Mouse (Mus musculus): ENCODE data around the gene Car14.
"Not testable (repeated sequence)": the region's sequence is repeated elsewhere in the genome, so short reads cannot be mapped to it uniquely, and the experiment has no call there.

Car14 gene

GRCm38 (mm10) chr3:95904568-95904967 is at the start of gene Car14:
TSS of gene Car14 (minus strand) at chr3:95904691.
- no peak for DNase-seq

GRCm38 (mm10) chr3:95953522-95953921 is 49.0 kb upstream of the Car14 start:
- DNase-seq = no peak

- DNase-seq = no peak
Measured at GRCm38 (mm10) chr3:95953023-95953422, 48.5 kb upstream of the Car14 start.

GRCm38 (mm10) chr3:95951566-95951965 is 47.1 kb upstream of the Car14 start:
- not testable (repeated sequence) for DNase-seq

- peak; percentile 95 for DNase-seq
Measured at GRCm38 (mm10) chr3:95950763-95951551, 46.5 kb upstream of the Car14 start.

- no peak for DNase-seq
Measured at GRCm38 (mm10) chr3:95948325-95948724, 43.8 kb upstream of the Car14 start.

GRCm38 (mm10) chr3:95945731-95946240 is 41.3 kb upstream of the Car14 start:
- DNase-seq = no peak

- no peak for DNase-seq
Measured at GRCm38 (mm10) chr3:95944742-95945141, 40.3 kb upstream of the Car14 start.

GRCm38 (mm10) chr3:95943226-95943625 is 38.7 kb upstream of the Car14 start:
- no peak for DNase-seq

GRCm38 (mm10) chr3:95942749-95943148 is 38.3 kb upstream of the Car14 start:
- DNase-seq = no peak

GRCm38 (mm10) chr3:95938835-95939234 is 34.3 kb upstream of the Car14 start:
- DNase-seq = no peak

- DNase-seq = no peak
Measured at GRCm38 (mm10) chr3:95938217-95938616, 33.7 kb upstream of the Car14 start.

GRCm38 (mm10) chr3:95934448-95934847 is 30.0 kb upstream of the Car14 start:
- no peak for DNase-seq

GRCm38 (mm10) chr3:95933111-95933750 is 28.7 kb upstream of the Car14 start:
- no peak for DNase-seq

- DNase-seq = no peak
Measured at GRCm38 (mm10) chr3:95932566-95932965, 28.1 kb upstream of the Car14 start.

- DNase-seq = no peak
Measured at GRCm38 (mm10) chr3:95932157-95932556, 27.7 kb upstream of the Car14 start.

- DNase-seq = no peak
Measured at GRCm38 (mm10) chr3:95931471-95931870, 27.0 kb upstream of the Car14 start.

GRCm38 (mm10) chr3:95930471-95930789 is 25.9 kb upstream of the Car14 start:
- DNase-seq = no peak

GRCm38 (mm10) chr3:95929581-95930470 is 25.3 kb upstream of the Car14 start:
- peak; percentile 42 for DNase-seq

- DNase-seq = peak; percentile 98
Measured at GRCm38 (mm10) chr3:95928658-95929503, 24.4 kb upstream of the Car14 start, which contains the start of gene Anp32e. TSS of gene Anp32e (plus strand) at chr3:95929246.

- DNase-seq = no peak
Measured at GRCm38 (mm10) chr3:95928261-95928657, 23.8 kb upstream of the Car14 start.

GRCm38 (mm10) chr3:95925087-95925486 is 20.6 kb upstream of the Car14 start:
- no peak for DNase-seq
